Mouse (Mus musculus) heart, adult 2 months (tissue): ENCODE results near the gene Oscar.

Experiments used
- CTCF ChIP-seq: fragments of 200-600 bp; IDR thresholded peaks from 2 replicates; pipeline ENCODE4 v1.8.1; 2022; ENCODE audit warnings: antibody characterized with exemption, mild to moderate bottlenecking, moderate library complexity
- EP300 ChIP-seq: fragments of 200-500 bp; IDR thresholded peaks from 2 replicates; pipeline ENCODE4 v1.6.1; 2011; ENCODE audit warnings: low read depth, low read length, control low read depth; ENCODE audit not compliant: insufficient read depth
- POLR2A ChIP-seq: fragments of 200-500 bp; IDR thresholded peaks from 2 replicates; pipeline ENCODE4 v1.6.1; 2011; ENCODE audit warnings: mild to moderate bottlenecking, low read depth, low read length, control low read depth; ENCODE audit not compliant: insufficient read depth

GRCm38 (mm10) chr7:3578952-3579546 is 36.9 kb downstream of the Oscar start:
- TF ChIP-seq POLR2A = no peak
- no peak for TF ChIP-seq CTCF
- no peak for TF ChIP-seq EP300
